Mouse (Mus musculus) hindbrain, embryonic 12.5 days (tissue): ENCODE results near the gene Eme2. TPM values are rescaled to one million over a fixed set of nuclear protein-coding genes. Genes with fewer than 3 reads are reported as not detected.

Experiments used
- ATAC-seq: fragments of 200-750 bp; cut with Nextera tagmentation; 2 replicates; pipeline ENCODE4 v1.8.0; 2017; ENCODE audit warnings: moderate TSS enrichment; ENCODE audit not compliant: low FRiP score
- H3K27ac ChIP-seq: fragments of 300-500 bp; sonication (generic); 2 replicates; pipeline ENCODE4 v1.5.1; 2016; ENCODE audit warnings: mild to moderate bottlenecking
- H3K27me3 ChIP-seq: fragments of 300-500 bp; sonication (generic); 2 replicates; pipeline ENCODE4 v1.6.1; 2016; ENCODE audit warnings: mild to moderate bottlenecking
- H3K36me3 ChIP-seq: fragments of 300-500 bp; sonication (generic); 2 replicates; pipeline ENCODE4 v1.6.1; 2016; ENCODE audit warnings: mild to moderate bottlenecking
- H3K4me1 ChIP-seq: fragments of 300-500 bp; sonication (generic); 2 replicates; pipeline ENCODE4 v1.6.1; 2016
- H3K4me2 ChIP-seq: fragments of 300-500 bp; sonication (generic); replicated peaks from 2 replicates; pipeline ENCODE4 v1.6.1; 2016; ENCODE audit warnings: mild to moderate bottlenecking
- H3K4me3 ChIP-seq: fragments of 300-500 bp; sonication (generic); 2 replicates; pipeline ENCODE4 v1.5.1; 2016; ENCODE audit warnings: mild to moderate bottlenecking
- H3K9ac ChIP-seq: fragments of 300-500 bp; sonication (generic); 2 replicates; pipeline ENCODE4 v1.6.1; 2016; ENCODE audit warnings: mild to moderate bottlenecking, moderate library complexity
- H3K9me3 ChIP-seq: fragments of 300-500 bp; sonication (generic); replicated peaks from 2 replicates; pipeline ENCODE4 v1.6.1; 2016; ENCODE audit warnings: mild to moderate bottlenecking
- WGBS: fragments of 180-500 bp; shearing (Covaris S2); methylation state at CpG from one replicate; pipeline ENCODE4 v1.1.7; 2016; 5-methylcytosine and 5-hydroxymethylcytosine counted together
- polyA plus RNA-seq: library from polyadenylated mRNA; unstranded; fragments of >200 nt; fragmentation: Nextera tagmentation; extraction: Ambion mirVana; gene quantifications from 2 replicates; pipeline ENCODE4 v1.2.1, GENCODE M21; 2016

Eme2 gene
- polyA plus RNA-seq, 1 experiment from 2014 or later: 39.3 TPM

- Histone ChIP-seq H3K27me3 (no peaks in the 10 kb centered on the region), H3K9me3 (no peaks in the 10 kb centered on the region), H3K36me3 (peaks cover 36% of the 10 kb centered on the region), H3K4me2 (peak overlapping the region; percentile 92), H3K9ac (peak overlapping the region; percentile 57), H3K27ac (no peak overlapping the region), H3K4me3 (peak overlapping the region; percentile 78), H3K4me1 (peaks cover 23% of the 10 kb centered on the region)
- ATAC-seq: no peak
- WGBS: 25% methylated on average over 22 of the region's 22 CpGs
These were observed 9.3 kb downstream of the Eme2 start for GRCm38 (mm10) chr17:24885356-24886133.

DNA sequence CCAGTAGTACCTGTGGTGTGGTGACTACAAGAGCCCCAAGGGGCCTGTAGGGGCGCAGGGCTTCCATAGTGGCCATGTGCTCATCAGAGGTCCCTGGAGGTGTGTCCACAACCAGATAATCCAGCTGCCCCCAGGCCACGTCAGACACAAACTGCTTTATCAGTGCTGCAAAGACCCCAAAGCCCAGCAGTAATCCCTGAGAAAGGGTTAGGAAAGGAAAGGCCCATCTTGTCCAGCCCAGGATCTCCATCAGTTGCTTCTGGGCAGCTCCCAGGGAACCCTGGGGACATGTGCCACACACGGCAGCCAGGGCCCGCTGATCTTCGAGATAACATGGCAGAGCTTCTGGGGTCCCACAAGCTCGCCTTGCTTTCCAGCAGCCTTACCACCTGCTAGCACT, 10.5 kb downstream of the Eme2 start:
- no peak overlapping the region for H3K9ac ChIP-seq
- H3K4me1 ChIP-seq: peaks cover 23% of the 10 kb centered on the region
- no peak for ATAC-seq
- WGBS: 91% methylated on average over 6 of the region's 6 CpGs
- H3K9me3 ChIP-seq: no peaks in the 10 kb centered on the region
- H3K4me3 ChIP-seq: 0 out of 2 replicates have a peak overlapping the region, but pooled peaks have one; percentile 78
- no peaks in the 10 kb centered on the region for H3K27me3 ChIP-seq
- H3K36me3 ChIP-seq: peaks cover 26% of the 10 kb centered on the region; the same call in 1 of the 2 replicates
- no peak overlapping the region for H3K27ac ChIP-seq
- H3K4me2 ChIP-seq: no peak overlapping the region

DNA sequence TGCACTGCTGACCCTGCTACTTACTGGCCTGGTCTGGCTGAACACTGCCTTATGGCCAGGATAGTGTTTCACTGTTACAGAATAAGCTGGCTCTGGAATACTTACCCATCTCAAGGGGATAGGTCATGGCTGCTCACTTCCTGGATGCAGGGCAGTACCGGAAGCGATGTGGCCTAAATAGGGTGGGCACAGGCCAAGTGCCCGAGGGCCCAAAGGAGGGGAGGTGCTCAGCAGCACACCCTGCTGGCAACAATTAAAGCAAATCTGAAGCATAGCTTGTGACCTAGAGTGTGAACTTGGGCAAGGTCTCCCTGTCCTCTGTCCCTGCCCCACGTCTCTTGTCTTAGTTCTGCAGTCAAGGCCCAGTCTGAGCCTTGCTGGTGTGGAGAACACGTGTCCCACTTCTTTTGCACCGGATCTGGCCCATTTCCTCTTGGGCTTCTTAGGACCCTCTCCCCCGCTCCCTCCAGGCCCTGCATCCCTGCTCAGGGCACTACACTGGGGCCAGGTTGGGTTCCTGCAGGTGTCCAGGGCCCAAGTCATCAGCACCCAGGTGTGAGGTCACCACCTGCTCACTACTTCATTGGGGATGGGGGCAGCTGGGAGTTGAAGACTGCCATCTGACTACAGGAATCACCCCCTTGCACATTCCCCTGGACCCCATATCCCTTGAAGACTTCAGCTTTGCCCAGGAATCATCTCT, 13.0 kb downstream of the Eme2 start:
- Histone ChIP-seq H3K9me3 (no peaks in the 10 kb centered on the region), H3K27ac (no peak overlapping the region), H3K4me1 (peaks cover 11% of the 10 kb centered on the region), H3K36me3 (peaks cover 23% of the 10 kb centered on the region; the same call in 1 of the 2 replicates), H3K27me3 (no peaks in the 10 kb centered on the region), H3K4me3 (no peak overlapping the region), H3K9ac (no peak overlapping the region), H3K4me2 (no peak overlapping the region)
- 52% methylated on average over 7 of the region's 7 CpGs for WGBS
- ATAC-seq: no peak

GRCm38 (mm10) chr17:24878531-24878930, 16.4 kb downstream of the Eme2 start:
- Histone ChIP-seq H3K36me3 (peaks cover 14% of the 10 kb centered on the region; the same call in 1 of the 2 replicates), H3K4me3 (no peak overlapping the region), H3K9ac (no peak overlapping the region), H3K4me1 (no peaks in the 10 kb centered on the region), H3K9me3 (no peaks in the 10 kb centered on the region), H3K27me3 (no peaks in the 10 kb centered on the region), H3K27ac (no peak overlapping the region), H3K4me2 (no peak overlapping the region)
- no peak for ATAC-seq
- WGBS: 78% methylated on average over 8 of the region's 8 CpGs

GRCm38 (mm10) chr17:24878117-24878397, 16.8 kb downstream of the Eme2 start:
- 40% methylated on average over 5 of the region's 5 CpGs for WGBS
- Histone ChIP-seq H3K9ac (no peak overlapping the region), H3K9me3 (no peaks in the 10 kb centered on the region)

DNA sequence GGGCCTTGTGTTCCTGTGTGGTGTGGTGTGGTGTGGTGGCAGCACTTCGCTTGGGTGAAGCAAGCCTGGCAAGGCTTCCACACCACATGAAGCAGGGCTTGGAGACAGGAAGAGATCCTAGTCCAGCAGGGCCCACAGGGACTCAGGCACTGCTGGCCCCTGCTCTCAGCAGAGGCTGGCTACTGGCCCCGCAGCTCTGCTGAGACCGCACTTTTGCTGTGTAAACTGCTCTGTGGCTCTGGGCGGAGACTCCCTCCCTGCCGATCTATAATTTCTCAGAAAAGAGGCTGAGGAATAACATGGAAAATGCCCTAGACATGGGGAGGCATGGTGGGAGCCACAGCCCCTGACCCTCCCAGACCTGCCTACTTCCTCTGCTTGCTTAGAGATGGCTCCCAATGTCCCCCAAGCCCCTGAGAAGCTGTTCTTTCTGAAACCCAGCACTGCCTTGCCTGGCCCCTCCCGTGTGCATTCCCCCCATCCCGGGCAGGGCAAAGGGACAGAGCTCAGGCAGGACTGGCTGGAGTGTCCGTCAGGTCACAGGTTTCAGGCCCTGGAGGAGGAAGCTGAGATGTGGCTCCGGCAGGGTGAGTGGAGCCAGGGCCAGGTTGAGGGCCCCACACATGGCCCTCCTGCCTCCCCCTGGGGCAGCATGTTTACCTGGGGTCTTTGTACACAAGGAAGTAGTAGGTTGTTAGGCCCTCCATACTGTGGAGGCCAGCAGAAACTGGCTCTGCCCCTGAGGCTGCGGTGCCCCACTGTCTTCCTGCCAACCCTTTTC, 17.4 kb downstream of the Eme2 start:
- H3K9ac ChIP-seq: 0 out of 2 replicates have a peak overlapping the region, but pooled peaks have one; percentile 27
- ATAC-seq: no peak
- WGBS: 55% methylated on average over 10 of the region's 10 CpGs

More at GRCm38 (mm10) chr17:24878117-24878397, 16.8 kb downstream of the Eme2 start:
- Histone ChIP-seq H3K27ac (no peak overlapping the region), H3K4me1 (no peaks in the 10 kb centered on the region), H3K4me3 (no peak overlapping the region), H3K27me3 (no peaks in the 10 kb centered on the region), H3K36me3 (peaks cover 10% of the 10 kb centered on the region; the same call in 1 of the 2 replicates), H3K4me2 (no peak overlapping the region)
- ATAC-seq: no peak

DNA sequence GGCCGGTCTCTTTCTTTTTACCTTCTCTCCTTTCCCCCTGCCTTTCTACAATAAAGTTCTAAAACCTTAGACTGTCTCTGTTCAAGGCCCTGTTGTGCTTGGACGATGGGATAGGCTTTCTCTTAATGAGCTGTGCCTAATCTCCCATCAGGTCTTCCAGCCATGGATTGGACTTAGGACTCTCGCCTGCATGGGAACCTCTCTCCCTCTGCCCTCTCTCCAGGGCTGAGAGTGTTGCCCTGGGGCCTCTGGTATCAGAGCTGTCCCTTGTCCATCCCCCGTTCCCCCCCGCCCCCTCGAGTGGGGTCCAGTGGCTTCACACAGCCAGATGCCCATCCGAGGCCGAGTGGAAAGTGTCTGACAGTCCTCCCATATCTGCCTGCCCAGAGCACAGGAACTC, 19.9 kb downstream of the Eme2 start:
- no peak overlapping the region for H3K27ac ChIP-seq
- no peaks in the 10 kb centered on the region for H3K9me3 ChIP-seq
- H3K9ac ChIP-seq: no peak overlapping the region
- no peak overlapping the region for H3K4me3 ChIP-seq
- 88% methylated on average over 8 of the region's 8 CpGs for WGBS
- no peak for ATAC-seq
- no peaks in the 10 kb centered on the region for H3K27me3 ChIP-seq
- H3K36me3 ChIP-seq: no peaks in the 10 kb centered on the region
- H3K4me1 ChIP-seq: no peaks in the 10 kb centered on the region
- no peak overlapping the region for H3K4me2 ChIP-seq

More for the DNA sequence above, 17.4 kb downstream of the Eme2 start:
- Histone ChIP-seq H3K4me2 (no peak overlapping the region), H3K27me3 (no peaks in the 10 kb centered on the region), H3K9me3 (no peaks in the 10 kb centered on the region), H3K4me1 (no peaks in the 10 kb centered on the region), H3K27ac (no peak overlapping the region), H3K36me3 (peaks cover 5% of the 10 kb centered on the region; the same call in 1 of the 2 replicates), H3K4me3 (no peak overlapping the region)

DNA sequence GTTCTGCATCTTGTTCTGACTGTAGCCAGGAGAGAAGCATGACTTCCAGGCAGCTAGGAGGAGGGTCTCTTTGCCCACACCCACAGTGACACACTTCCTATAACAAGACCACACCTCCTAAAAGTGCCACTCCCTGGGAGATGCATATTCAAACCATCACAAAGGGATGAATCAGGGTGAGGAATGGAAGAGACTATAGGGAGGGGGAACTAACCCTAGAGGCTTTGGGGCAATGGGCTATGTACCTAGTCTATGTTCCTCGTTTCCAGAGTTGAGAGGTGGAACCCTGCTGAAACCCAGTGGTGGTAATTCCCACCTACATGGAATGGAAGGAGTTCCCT, 20.5 kb downstream of the Eme2 start:
- Histone ChIP-seq H3K36me3 (no peaks in the 10 kb centered on the region), H3K4me2 (no peak overlapping the region), H3K9ac (no peak overlapping the region), H3K4me1 (no peaks in the 10 kb centered on the region), H3K27ac (no peak overlapping the region), H3K4me3 (no peak overlapping the region), H3K27me3 (no peaks in the 10 kb centered on the region), H3K9me3 (no peaks in the 10 kb centered on the region)
- no peak for ATAC-seq
- WGBS: 67% methylated on average over 1 of the region's 1 CpGs

DNA sequence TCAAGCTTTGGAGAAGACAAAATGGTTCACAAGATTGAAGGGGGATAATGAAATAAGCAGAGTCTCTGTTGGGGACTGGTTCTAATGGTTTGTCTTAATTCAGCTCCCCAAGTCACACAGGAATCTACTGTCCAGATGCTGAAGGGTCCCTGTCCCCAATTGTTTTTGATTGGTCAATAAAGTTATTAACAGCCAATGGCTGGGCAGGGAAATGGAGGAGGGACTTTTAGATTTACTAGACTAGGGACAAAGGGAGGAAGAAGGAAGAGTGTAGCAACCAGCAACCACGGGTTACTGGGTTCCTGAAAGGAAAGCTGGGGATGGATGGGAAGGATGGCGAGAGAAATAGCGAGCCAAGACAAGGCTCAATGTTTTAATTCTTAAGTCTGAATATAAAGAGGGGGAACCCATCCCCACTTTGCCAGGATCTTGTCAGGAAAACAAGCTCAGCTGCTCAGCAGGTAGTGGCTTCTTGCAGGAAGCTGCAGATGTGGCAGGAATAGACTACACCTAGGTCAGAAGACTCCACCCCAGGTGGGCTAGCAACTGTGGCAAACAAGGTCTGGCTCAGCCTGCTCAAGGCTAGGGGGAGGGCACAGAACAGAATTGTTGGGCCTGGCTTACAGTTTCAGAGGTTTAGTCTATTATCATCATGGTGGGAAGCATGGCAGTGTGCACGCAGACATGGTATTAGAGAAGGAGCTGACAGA, 21.0 kb downstream of the Eme2 start:
- no peak overlapping the region for H3K27ac ChIP-seq
- H3K27me3 ChIP-seq: no peaks in the 10 kb centered on the region
- H3K9me3 ChIP-seq: no peaks in the 10 kb centered on the region
- H3K9ac ChIP-seq: no peak overlapping the region
- no peak overlapping the region for H3K4me2 ChIP-seq
- no peaks in the 10 kb centered on the region for H3K4me1 ChIP-seq
- no peak for ATAC-seq
- no peak overlapping the region for H3K4me3 ChIP-seq
- WGBS: 53% methylated on average over 4 of the region's 4 CpGs
- no peaks in the 10 kb centered on the region for H3K36me3 ChIP-seq

GRCm38 (mm10) chr17:24867914-24868313, 27.0 kb downstream of the Eme2 start:
- WGBS: 95% methylated on average over 10 of the region's 10 CpGs
- peaks cover 9% of the 10 kb centered on the region; the same call in 1 of the 2 replicates for H3K36me3 ChIP-seq
- H3K27me3 ChIP-seq: no peaks in the 10 kb centered on the region
- no peak overlapping the region for H3K4me2 ChIP-seq
- no peaks in the 10 kb centered on the region for H3K9me3 ChIP-seq
- ATAC-seq: no peak
- H3K27ac ChIP-seq: no peak overlapping the region
- no peak overlapping the region for H3K9ac ChIP-seq
- no peak overlapping the region for H3K4me3 ChIP-seq
- H3K4me1 ChIP-seq: no peaks in the 10 kb centered on the region

GRCm38 (mm10) chr17:24865776-24866175, 29.1 kb downstream of the Eme2 start, which contains the start of gene Igfals:
TSS of gene Igfals (plus strand) at chr17:24865997.
- no peak for ATAC-seq
- no peak within 1 kb of the TSS for H3K9ac ChIP-seq
- H3K4me2 ChIP-seq: no peak within 1 kb of the TSS
- no peaks in the 10 kb centered on the region for H3K4me1 ChIP-seq
- no peak within 1 kb of the TSS for H3K4me3 ChIP-seq
- no peaks in the 10 kb centered on the region for H3K27me3 ChIP-seq
- H3K9me3 ChIP-seq: no peaks in the 10 kb centered on the region
- WGBS: 90% methylated on average over 8 of the region's 8 CpGs
- peaks cover 22% of the 10 kb centered on the region for H3K36me3 ChIP-seq
- no peak within 1 kb of the TSS for H3K27ac ChIP-seq

GRCm38 (mm10) chr17:24861785-24862184, 33.1 kb downstream of the Eme2 start:
- no peak overlapping the region for H3K9ac ChIP-seq
- no peaks in the 10 kb centered on the region for H3K9me3 ChIP-seq
- no peak overlapping the region for H3K4me2 ChIP-seq
- H3K36me3 ChIP-seq: peaks cover 41% of the 10 kb centered on the region
- no peaks in the 10 kb centered on the region for H3K4me1 ChIP-seq
- no peaks in the 10 kb centered on the region for H3K27me3 ChIP-seq
- no peak for ATAC-seq
- no peak overlapping the region for H3K27ac ChIP-seq
- H3K4me3 ChIP-seq: no peak overlapping the region
- WGBS: 88% methylated on average over 3 of the region's 3 CpGs
